Mouse (Mus musculus): ENCODE results near the gene Rpa3. TPM values are rescaled to one million over a fixed set of nuclear protein-coding genes. Genes with fewer than 3 reads are reported as not detected.

Rpa3 gene
- 10 to 100 TPM; 20.1 to 22.6 TPM for total RNA-seq (2023)

GRCm38 (mm10) chr6:8259004-8259666, at the start of gene Rpa3, which contains the start of the genes Umad1 and Gm45062:
Rpa3 (minus strand) TSS chr6:8259173.
Umad1 (plus strand) TSS chr6:8259288.
Gm45062 (plus strand) TSS chr6:8259450.

GRCm38 (mm10) chr6:8209047-8209865, 49.7 kb downstream of the Rpa3 start, which contains the start of gene Mios:
Mios (plus strand) TSS chr6:8209222.

Other genes with a start within 250 kb of the Rpa3 start
- gene Col28a1, start 66.6 kb downstream of the Rpa3 start, total RNA-seq (2023) = not detected
- 10 to 100 TPM; 24.8 to 29.3 TPM for gene Mios, start 50.0 kb downstream of the Rpa3 start, total RNA-seq (2023)
- gene Umad1, start 115 bp upstream of the Rpa3 start, total RNA-seq (2023) = 10 to 100 TPM; 20.6 to 22.1 TPM
- 1 to 10 TPM in 1 of 2 experiments, not detected in 1; 7.1 TPM for gene Gm45062, start 277 bp upstream of the Rpa3 start, total RNA-seq (2023)

Data from B cell, adult 67 days (primary cell).